31 mouse cellular contexts compared by ENCODE assay signal in the genomic region with DNA sequence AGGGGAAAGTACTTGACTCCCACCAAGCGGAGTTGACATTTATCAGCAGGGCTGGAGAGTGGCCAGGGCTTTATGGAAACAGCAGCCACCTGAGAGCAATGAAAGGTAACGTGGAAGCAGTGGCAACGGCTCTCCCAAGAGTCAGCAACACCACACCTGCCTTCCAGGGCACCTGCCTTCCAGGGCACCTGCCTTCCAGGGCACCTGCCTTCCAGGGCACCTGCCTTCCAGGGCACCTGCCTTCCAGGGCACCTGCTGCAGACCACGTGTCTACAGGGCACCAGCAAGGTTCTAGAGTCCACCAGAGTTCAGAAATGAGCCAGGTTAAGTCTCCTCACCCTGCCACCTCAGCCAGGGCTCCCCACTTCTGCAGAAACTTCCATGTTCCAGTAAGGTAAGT. TPM values are rescaled to one million over a fixed set of nuclear protein-coding genes. Genes with fewer than 3 reads are reported as not detected.
A peak's percentile ranks its signal among the peaks of the same experiment; 100 is the strongest.
DNase-seq lines count a peak whose midpoint lies in the region; ATAC-seq and TF ChIP-seq lines count a peak whose summit lies in the region.
"Had no signal": no experiment of that assay in that cellular context is flagged by ENCODE, and none has a peak within 500 bp of the region (broad histone marks: within the 10 kb centered on the region; RNA-seq: fewer than 3 reads in every experiment).

No protein-coding gene starts in this region.

- no peak for TF ChIP-seq POLR2A in kidney, adult 2 months (IDR thresholded peaks at IDR 0.05; ENCODE audit: low read depth, low read length)
- no peak for TF ChIP-seq POLR2A in spleen, adult 2 months (IDR thresholded peaks at IDR 0.05; ENCODE audit: low read depth, low read length)

- no peak for ATAC-seq in forebrain, embryonic 12.5 days (ENCODE audit: low FRiP score)
- ATAC-seq: forebrain, postnatal 0 days; hindbrain, postnatal 0 days; intestine, embryonic 15.5 days; midbrain, embryonic 15.5 days; Patski had no signal

- no peak for TF ChIP-seq CTCF in gastrocnemius, adult 2 months (IDR thresholded peaks at IDR 0.05)
- no peak for TF ChIP-seq CTCF in kidney, adult 2 months (conservative IDR thresholded peaks at IDR 0.05; ENCODE audit: insufficient read depth, insufficient read length, low read depth, low read length)
- no peak for TF ChIP-seq CTCF in spleen, adult 2 months (IDR thresholded peaks at IDR 0.05; ENCODE audit: extremely low read depth, insufficient read depth, insufficient read length, insufficient replicate concordance)

- H3K9me3 ChIP-seq in forebrain, embryonic 12.5 days = no peaks in the 10 kb centered on the region
- H3K9me3 ChIP-seq: embryonic facial prominence, embryonic 13.5 days; forebrain, embryonic 10.5 days; hindbrain, embryonic 12.5 days; intestine, embryonic 15.5 days; liver, embryonic 15.5 days; lung, embryonic 15.5 days; midbrain, embryonic 10.5 days; midbrain, embryonic 15.5 days; neural tube, embryonic 12.5 days had no signal

- intact Hi-C loops in gastrocnemius, adult 2 months (cut with DNase I) = no loop called here

- H3K27me3 ChIP-seq in kidney, adult 2 months (replicated peaks; ENCODE audit: control insufficient read depth, insufficient read depth, low read length) = no peaks in the 10 kb centered on the region
- no peaks in the 10 kb centered on the region for H3K27me3 ChIP-seq in spleen, adult 2 months (ENCODE audit: control insufficient read depth, insufficient read depth, low read length)
- no peaks in the 10 kb centered on the region for H3K27me3 ChIP-seq in forebrain, embryonic 12.5 days
- H3K27me3 ChIP-seq: embryonic facial prominence, embryonic 13.5 days; hindbrain, embryonic 12.5 days; intestine, embryonic 15.5 days; liver, embryonic 15.5 days; lung, embryonic 15.5 days; midbrain, embryonic 15.5 days; neural tube, embryonic 12.5 days; Patski had no signal

- no peak overlapping the region for H3K4me3 ChIP-seq in gastrocnemius, adult 2 months
- no peak overlapping the region for H3K4me3 ChIP-seq in kidney, adult 2 months (ENCODE audit: insufficient read depth, low read depth, low read length)
- no peak overlapping the region for H3K4me3 ChIP-seq in spleen, adult 2 months (ENCODE audit: extremely low read depth, insufficient read depth, insufficient read length)
- H3K4me3 ChIP-seq in forebrain, embryonic 12.5 days (replicated peaks) = no peak overlapping the region
- H3K4me3 ChIP-seq: embryonic facial prominence, embryonic 13.5 days; forebrain, embryonic 10.5 days; hindbrain, embryonic 12.5 days; intestine, embryonic 15.5 days; liver, embryonic 15.5 days; lung, embryonic 15.5 days; midbrain, embryonic 10.5 days; midbrain, embryonic 15.5 days; neural tube, embryonic 12.5 days had no signal

- no peak overlapping the region for H3K9ac ChIP-seq in forebrain, embryonic 12.5 days
- H3K9ac ChIP-seq: embryonic facial prominence, embryonic 13.5 days; forebrain, postnatal 0 days; hindbrain, embryonic 12.5 days; intestine, embryonic 15.5 days; liver, embryonic 15.5 days; lung, embryonic 15.5 days; midbrain, embryonic 15.5 days had no signal

- peaks cover 25% of the 10 kb centered on the region for H3K4me1 ChIP-seq in kidney, adult 2 months (ENCODE audit: control insufficient read depth, insufficient read depth, low read length)
- peaks cover 11% of the 10 kb centered on the region for H3K4me1 ChIP-seq in spleen, adult 2 months (ENCODE audit: control insufficient read depth, insufficient read depth, insufficient read length)
- 0 out of 2 replicates have a peak, but pooled peaks cover 3% of the 10 kb centered on the region for H3K4me1 ChIP-seq in forebrain, embryonic 12.5 days
- H3K4me1 ChIP-seq: midbrain, embryonic 15.5 days; neural tube, embryonic 12.5 days had no signal

- H3K27ac ChIP-seq in gastrocnemius, adult 2 months = peak overlapping the region; percentile 80
- H3K27ac ChIP-seq in kidney, adult 2 months (ENCODE audit: insufficient read depth, low read depth, low read length) = peak overlapping the region; percentile 5; the same call in 1 of the 2 replicates
- H3K27ac ChIP-seq in spleen, adult 2 months (ENCODE audit: insufficient read depth, low read length) = peak overlapping the region; percentile 27; the same call in 1 of the 2 replicates
- H3K27ac ChIP-seq in forebrain, embryonic 12.5 days = no peak overlapping the region
- H3K27ac ChIP-seq: embryonic facial prominence, embryonic 13.5 days; forebrain, embryonic 10.5 days; hindbrain, embryonic 12.5 days; hindbrain, postnatal 0 days; intestine, embryonic 15.5 days; liver, embryonic 15.5 days; lung, embryonic 15.5 days; midbrain, embryonic 10.5 days; midbrain, embryonic 15.5 days; neural tube, embryonic 12.5 days had no signal

- no peak overlapping the region for H3K4me2 ChIP-seq in forebrain, embryonic 12.5 days
- H3K4me2 ChIP-seq: embryonic facial prominence, embryonic 13.5 days; hindbrain, embryonic 12.5 days; intestine, embryonic 15.5 days; liver, embryonic 15.5 days; lung, embryonic 15.5 days; midbrain, embryonic 15.5 days; neural tube, embryonic 12.5 days had no signal

- 49% methylated on average over 4 of the region's 4 CpGs for WGBS in kidney, adult 2 months
- WGBS in spleen, adult 2 months = 85% methylated on average over 4 of the region's 4 CpGs
- WGBS in forebrain, embryonic 12.5 days = 93% methylated on average over 4 of the region's 4 CpGs

- DNase-seq in gastrocnemius, adult 2 months = no peak
- no peak for DNase-seq in gastrocnemius, adult 8-10 months (ENCODE audit: low spot score in 2 of 2)
- peak; percentile 41 for DNase-seq in kidney, adult 2 months
- DNase-seq in kidney, postnatal 25 days = no peak
- no peak for DNase-seq in spleen, adult 2 months (ENCODE audit: low read depth in 1 of 2, low spot score in 2 of 2)
- no peak for DNase-seq in spleen, postnatal 10 days (ENCODE audit: low spot score in 2 of 2)
- DNase-seq: adrenal gland, postnatal 10 days; forebrain, postnatal 0 days; heart, adult 11 months; heart, postnatal 36 days; kidney, adult 9 months; kidney, postnatal 10 days; retina, postnatal 1 day; right cerebral cortex, postnatal 14 days; thymus, adult 18-20 months; thymus, postnatal 25 days had no signal

- no peaks in the 10 kb centered on the region; the same call in 1 of the 2 replicates for H3K36me3 ChIP-seq in kidney, adult 2 months (ENCODE audit: control insufficient read depth, insufficient read depth, low read length)
- H3K36me3 ChIP-seq in spleen, adult 2 months (ENCODE audit: control insufficient read depth, insufficient read depth, low read length) = peaks cover 82% of the 10 kb centered on the region
- peaks cover 50% of the 10 kb centered on the region for H3K36me3 ChIP-seq in forebrain, embryonic 12.5 days (replicated peaks)
- H3K36me3 ChIP-seq: midbrain, embryonic 15.5 days had no signal

RNA-seq across cellular contexts. Expression of gene Apol8, which starts 36.3 kb away (rescaled TPM):
- total RNA-seq in gastrocnemius, adult 2 months (2021) = under 1 TPM; 0.08 to 0.31 TPM
- total RNA-seq in gastrocnemius, adult 8-10 months (2022) = under 1 TPM in 2 of 4 experiments, not detected in 2; 0.63 to 0.86 TPM
- polyA plus RNA-seq in kidney, adult 2 months (2012; rRNA removed) = 0.03 and 0.06 TPM in 2 replicates
- polyA plus RNA-seq in spleen, adult 2 months (2012; rRNA removed) = 4.3 and 5.9 TPM in 2 replicates
- 0.24 and 0.46 TPM in 2 replicates for polyA plus RNA-seq in forebrain, embryonic 12.5 days (2016; fragmentation: Nextera tagmentation; extraction: Ambion mirVana)
- total RNA-seq: heart, postnatal 36 days had no signal
- polyA plus RNA-seq: heart, embryonic 14.5 days; limb, embryonic 11.5 days; liver, adult 2 months; lung, embryonic 15.5 days had no signal

RNA-seq across cellular contexts. Expression of gene Myh9, which starts 48.9 kb away (rescaled TPM):
- total RNA-seq in gastrocnemius, adult 2 months (2021) = 10 to 100 TPM; 37.4 to 57.4 TPM
- 10 to 100 TPM; 33.4 to 51.3 (median 39.4) TPM for total RNA-seq in gastrocnemius, adult 8-10 months (2022)
- 57.7 and 64.1 TPM in 2 replicates for polyA plus RNA-seq in kidney, adult 2 months (2012; rRNA removed)
- 138 and 142 TPM in 2 replicates for polyA plus RNA-seq in spleen, adult 2 months (2012; rRNA removed)
- 24.6 and 27.6 TPM in 2 replicates for polyA plus RNA-seq in forebrain, embryonic 12.5 days (2016; fragmentation: Nextera tagmentation; extraction: Ambion mirVana)
